In the genomic region with DNA sequence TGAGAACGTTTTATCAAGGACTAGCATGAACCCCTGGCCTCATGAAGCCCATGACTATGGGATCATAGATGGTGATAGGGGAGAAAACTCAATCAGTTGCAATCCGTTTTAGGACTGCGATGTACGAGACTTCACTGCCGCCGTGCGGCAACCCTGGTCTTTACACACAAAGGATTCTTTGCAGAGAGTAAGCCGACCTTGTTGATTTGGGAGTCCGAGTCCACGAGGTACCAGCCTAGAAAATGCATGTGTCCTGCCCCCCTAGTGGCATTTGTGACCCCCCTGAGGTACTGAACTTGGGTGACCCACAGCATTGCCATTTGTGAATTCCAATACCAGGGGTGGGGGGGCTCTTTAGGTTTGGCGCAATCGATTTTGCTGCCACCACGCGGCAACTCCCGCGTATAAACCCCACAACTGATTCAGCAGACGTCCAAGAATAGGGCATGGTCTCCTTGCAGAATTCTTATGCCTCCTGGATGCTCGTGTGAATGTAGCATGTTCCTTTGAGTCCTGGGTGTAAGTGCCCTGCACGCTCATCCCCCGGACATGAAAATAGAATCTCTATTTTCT, we compare ENCODE assay signal across 7 mouse cellular contexts. TPM values are rescaled to one million over a fixed set of nuclear protein-coding genes. Genes with fewer than 3 reads are reported as not detected.
DNase-seq lines count a peak whose midpoint lies in the region; ATAC-seq lines count a peak whose summit lies in the region.

No protein-coding gene starts in this region.

- intact Hi-C loops in heart, postnatal 36 days (cut with DNase I) = loop anchor here (2.0 to 5.0 kb wide), 3 partner anchors 143 to 265 kb away; no protein-coding TSS in a partner anchor

- no peak overlapping the region for H3K27ac ChIP-seq in embryonic facial prominence, embryonic 15.5 days (replicated peaks)

- H3K9me3 ChIP-seq in embryonic facial prominence, embryonic 15.5 days (replicated peaks) = no peaks in the 10 kb centered on the region; the same call in 1 of the 2 replicates

- peaks cover 14% of the 10 kb centered on the region for H3K4me1 ChIP-seq in embryonic facial prominence, embryonic 15.5 days

- peak overlapping the region; percentile 31 for H3K4me3 ChIP-seq in embryonic facial prominence, embryonic 15.5 days (replicated peaks)

- H3K36me3 ChIP-seq in embryonic facial prominence, embryonic 15.5 days = no peaks in the 10 kb centered on the region

- H3K27me3 ChIP-seq in embryonic facial prominence, embryonic 15.5 days = no peaks in the 10 kb centered on the region

- ATAC-seq in embryonic facial prominence, embryonic 15.5 days (ENCODE audit: insufficient number of reproducible peaks, low FRiP score, low TSS enrichment, low read depth) = no peak

- H3K9ac ChIP-seq in embryonic facial prominence, embryonic 15.5 days = no peak overlapping the region

- H3K4me2 ChIP-seq in embryonic facial prominence, embryonic 15.5 days (replicated peaks) = peak overlapping the region; percentile 46

- WGBS in embryonic facial prominence, embryonic 15.5 days = 53% methylated on average over 20 of the region's 20 CpGs

- DNase-seq in NIH3T3 (ENCODE audit: low read depth) = peak; percentile 42
- DNase-seq in adrenal gland, postnatal 25 days = peak; percentile 35
- DNase-seq in heart, postnatal 36 days = peak; percentile 18 to 40
- DNase-seq in layer of hippocampus, adult 9-10 months (ENCODE audit: low spot score) = peak; percentile 26
- peak; percentile 50 to 54 for DNase-seq in lung, postnatal 4 days
- DNase-seq in right cerebral cortex, postnatal 14 days = peak; percentile 55

RNA-seq across cellular contexts. Expression of gene Mrpl23, which starts 49.3 kb away (rescaled TPM):
- 4.5 and 13.8 TPM in 2 replicates for total RNA-seq in adrenal gland, postnatal 25 days (2021)
- 28.5 and 32.7 TPM in 2 replicates for polyA plus RNA-seq in embryonic facial prominence, embryonic 15.5 days (2015; fragmentation: Nextera tagmentation; extraction: Ambion mirVana)
- 10 to 100 TPM; 12.8 to 13.1 TPM for total RNA-seq in heart, postnatal 36 days (2021)
